Comparison of ENCODE assay signal across 9 mouse cellular contexts in the genomic region with DNA sequence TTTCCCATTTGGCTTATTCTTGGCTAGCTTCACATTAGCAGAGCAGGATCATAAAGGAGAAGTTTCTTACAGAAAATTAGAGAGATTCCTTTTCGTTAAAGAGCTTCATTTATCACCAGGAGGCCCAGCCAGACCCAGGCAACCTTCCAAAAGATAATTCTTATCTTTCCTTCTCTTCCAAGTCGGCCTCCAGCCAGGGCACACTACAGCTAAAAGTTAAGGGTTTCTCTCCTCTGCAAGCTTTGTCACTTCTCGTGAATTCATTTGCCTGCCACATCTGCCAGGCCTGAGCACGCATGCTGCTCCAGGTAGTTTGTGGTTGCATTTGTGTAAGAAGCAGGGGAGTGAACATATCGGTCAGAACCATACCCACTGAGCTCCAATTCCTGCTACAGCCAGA. TPM values are rescaled to one million over a fixed set of nuclear protein-coding genes. Genes with fewer than 3 reads are reported as not detected.
A peak's percentile ranks its signal among the peaks of the same experiment; 100 is the strongest.
DNase-seq lines count a peak whose midpoint lies in the region; ATAC-seq and TF ChIP-seq lines count a peak whose summit lies in the region.
"Had no signal": no experiment of that assay in that cellular context is flagged by ENCODE, and none has a peak within 500 bp of the region (broad histone marks: within the 10 kb centered on the region; RNA-seq: fewer than 3 reads in every experiment).

No protein-coding gene starts in this region.

- no peaks in the 10 kb centered on the region for H3K27me3 ChIP-seq in E14TG2a.4 (ENCODE audit: insufficient read depth, low read length)
- no peaks in the 10 kb centered on the region for H3K27me3 ChIP-seq in heart, embryonic 10.5 days (ENCODE audit: insufficient read depth, poor library complexity, severe bottlenecking)
- H3K27me3 ChIP-seq in liver, embryonic 11.5 days (replicated peaks; ENCODE audit: control insufficient read depth, insufficient read depth, low read length) = no peaks in the 10 kb centered on the region
- no peaks in the 10 kb centered on the region for H3K27me3 ChIP-seq in stomach, embryonic 16.5 days (ENCODE audit: control insufficient read depth, insufficient read depth, low read length)

- peaks cover 14% of the 10 kb centered on the region for H3K36me3 ChIP-seq in E14TG2a.4 (ENCODE audit: insufficient read depth, low read length)
- peaks cover 18% of the 10 kb centered on the region for H3K36me3 ChIP-seq in heart, embryonic 10.5 days
- peaks cover 12% of the 10 kb centered on the region for H3K36me3 ChIP-seq in liver, embryonic 11.5 days (ENCODE audit: control insufficient read depth, insufficient read depth, low read length)
- peaks cover 9% of the 10 kb centered on the region; the same call in 1 of the 2 replicates for H3K36me3 ChIP-seq in stomach, embryonic 16.5 days (ENCODE audit: control insufficient read depth, insufficient read depth, low read length)

- H3K9me3 ChIP-seq in E14TG2a.4 (ENCODE audit: low read length) = no peaks in the 10 kb centered on the region
- no peaks in the 10 kb centered on the region for H3K9me3 ChIP-seq in heart, embryonic 10.5 days
- no peaks in the 10 kb centered on the region for H3K9me3 ChIP-seq in liver, embryonic 11.5 days (ENCODE audit: control insufficient read depth, low read length)
- H3K9me3 ChIP-seq in stomach, embryonic 16.5 days (replicated peaks; ENCODE audit: control insufficient read depth, low read length) = no peaks in the 10 kb centered on the region

- peaks cover 15% of the 10 kb centered on the region for H3K4me1 ChIP-seq in E14TG2a.4 (replicated peaks; ENCODE audit: low read depth, low read length)
- peaks cover 25% of the 10 kb centered on the region for H3K4me1 ChIP-seq in heart, embryonic 10.5 days
- peaks cover 25% of the 10 kb centered on the region for H3K4me1 ChIP-seq in liver, embryonic 11.5 days (replicated peaks; ENCODE audit: control insufficient read depth, insufficient read depth, low read length)
- H3K4me1 ChIP-seq in stomach, embryonic 16.5 days (ENCODE audit: control insufficient read depth, insufficient read depth, low read length) = peaks cover 11% of the 10 kb centered on the region; the same call in 1 of the 2 replicates

- DNase-seq in MEL-GATA-1-ER (ENCODE audit: extremely low read depth, low read depth) = peak; percentile 64
- peak; percentile 78 for DNase-seq in heart, embryonic 10.5 days (ENCODE audit: low spot score)
- no peak for DNase-seq in liver, embryonic 11.5 days (ENCODE audit: low spot score)
- no peak for DNase-seq in gastrocnemius, adult 8-10 months (ENCODE audit: low spot score in 2 of 2)
- no peak for DNase-seq in left cerebral cortex, adult 11 months (ENCODE audit: low spot score)
- no peak for DNase-seq in right cerebral cortex, postnatal 4 days

- peak overlapping the region; percentile 96; the same call in 1 of the 2 replicates for H3K4me3 ChIP-seq in E14TG2a.4 (replicated peaks; ENCODE audit: low read length)
- H3K4me3 ChIP-seq in heart, embryonic 10.5 days = peak overlapping the region; percentile 84
- peak overlapping the region; percentile 100 for H3K4me3 ChIP-seq in liver, embryonic 11.5 days (ENCODE audit: low read depth, low read length)
- 0 out of 2 replicates have a peak overlapping the region, but pooled peaks have one; percentile 94 for H3K4me3 ChIP-seq in stomach, embryonic 16.5 days (replicated peaks; ENCODE audit: low read length)

- WGBS in heart, embryonic 10.5 days = 16% methylated on average over 5 of the region's 5 CpGs
- 14% methylated on average over 5 of the region's 5 CpGs for WGBS in liver, embryonic 11.5 days
- 36% methylated on average over 5 of the region's 5 CpGs for WGBS in stomach, embryonic 16.5 days

- TF ChIP-seq CTCF in E14TG2a.4 (conservative IDR thresholded peaks at IDR 0.05; ENCODE audit: low read length) = no peak

- peak overlapping the region; percentile 65 for H3K4me2 ChIP-seq in liver, embryonic 11.5 days
- peak overlapping the region; percentile 76 for H3K4me2 ChIP-seq in stomach, embryonic 16.5 days (ENCODE audit: low read depth, low read length)

- H3K9ac ChIP-seq in liver, embryonic 11.5 days (ENCODE audit: low read depth, low read length) = peak overlapping the region; percentile 99
- no peak overlapping the region for H3K9ac ChIP-seq in stomach, embryonic 16.5 days (ENCODE audit: low read length)

- peak; percentile 37 for ATAC-seq in liver, embryonic 11.5 days (replicated peaks; ENCODE audit: low FRiP score)
- ATAC-seq in stomach, embryonic 16.5 days (ENCODE audit: insufficient read depth, low FRiP score) = no peak

- peak overlapping the region; percentile 96 for H3K27ac ChIP-seq in heart, embryonic 10.5 days
- H3K27ac ChIP-seq in liver, embryonic 11.5 days (ENCODE audit: low read depth, low read length) = peak overlapping the region; percentile 100
- H3K27ac ChIP-seq in stomach, embryonic 16.5 days (ENCODE audit: low read length) = peak overlapping the region; percentile 90

RNA-seq across cellular contexts. Expression of gene Cpox, which starts 0.8 kb away (rescaled TPM):
- polyA plus RNA-seq in heart, embryonic 10.5 days (2016; fragmentation: Nextera tagmentation; extraction: Ambion mirVana) = 63.5 and 89.9 TPM in 2 replicates
- polyA plus RNA-seq in liver, embryonic 11.5 days (2014; fragmentation: Nextera tagmentation; extraction: Ambion mirVana) = 388 and 389 TPM in 2 replicates
- 40.4 and 41.1 TPM in 2 replicates for polyA plus RNA-seq in stomach, embryonic 16.5 days (2015; fragmentation: Nextera tagmentation; extraction: Ambion mirVana)
- total RNA-seq in gastrocnemius, adult 8-10 months (2022) = 10 to 100 TPM; 20.6 to 28.8 (median 21.7) TPM

RNA-seq across cellular contexts. Expression of gene E330017A01Rik, which starts 30.7 kb away (rescaled TPM):
- not detected in 2 replicates for polyA plus RNA-seq in heart, embryonic 10.5 days (2016; fragmentation: Nextera tagmentation; extraction: Ambion mirVana)
- not detected in 2 replicates for polyA plus RNA-seq in liver, embryonic 11.5 days (2014; fragmentation: Nextera tagmentation; extraction: Ambion mirVana)
- not detected in 2 replicates for polyA plus RNA-seq in stomach, embryonic 16.5 days (2015; fragmentation: Nextera tagmentation; extraction: Ambion mirVana)
- not detected for total RNA-seq in gastrocnemius, adult 8-10 months (2022)
- total RNA-seq: neutrophil, adult 5-6 weeks had no signal

RNA-seq across cellular contexts. Expression of gene Gpr15, which starts 49.6 kb away (rescaled TPM):
- polyA plus RNA-seq in heart, embryonic 10.5 days (2016; fragmentation: Nextera tagmentation; extraction: Ambion mirVana) = not detected in 2 replicates
- not detected in 2 replicates for polyA plus RNA-seq in liver, embryonic 11.5 days (2014; fragmentation: Nextera tagmentation; extraction: Ambion mirVana)
- 0.14 TPM in 1 of 2 replicates, not detected in the other for polyA plus RNA-seq in stomach, embryonic 16.5 days (2015; fragmentation: Nextera tagmentation; extraction: Ambion mirVana)
- total RNA-seq in gastrocnemius, adult 8-10 months (2022) = not detected

RNA-seq across cellular contexts. Expression of gene Gm813, which starts 52.5 kb away (rescaled TPM):
- polyA plus RNA-seq in heart, embryonic 10.5 days (2016; fragmentation: Nextera tagmentation; extraction: Ambion mirVana) = not detected in 2 replicates
- not detected in 2 replicates for polyA plus RNA-seq in liver, embryonic 11.5 days (2014; fragmentation: Nextera tagmentation; extraction: Ambion mirVana)
- polyA plus RNA-seq in stomach, embryonic 16.5 days (2015; fragmentation: Nextera tagmentation; extraction: Ambion mirVana) = not detected in 2 replicates
- total RNA-seq in gastrocnemius, adult 8-10 months (2022) = not detected
- total RNA-seq: neutrophil, adult 5-6 weeks had no signal

RNA-seq across cellular contexts. Expression of gene Cldnd1, which starts 58.4 kb away (rescaled TPM):
- polyA plus RNA-seq in heart, embryonic 10.5 days (2016; fragmentation: Nextera tagmentation; extraction: Ambion mirVana) = 106 TPM in 2 replicates
- 65.3 and 73.3 TPM in 2 replicates for polyA plus RNA-seq in liver, embryonic 11.5 days (2014; fragmentation: Nextera tagmentation; extraction: Ambion mirVana)
- polyA plus RNA-seq in stomach, embryonic 16.5 days (2015; fragmentation: Nextera tagmentation; extraction: Ambion mirVana) = 125 and 138 TPM in 2 replicates
- 10 to 100 TPM; 59.0 to 77.0 (median 68.0) TPM for total RNA-seq in gastrocnemius, adult 8-10 months (2022)

Comparison
In these comparisons a context has a peak if more than half of its experiments do, and no peak if none do; other contexts are left out.
1. DNase-seq: peak in MEL-GATA-1-ER (single experiment) and heart, embryonic 10.5 days (single experiment); none in liver, embryonic 11.5 days (single experiment), gastrocnemius, adult 8-10 months (0 of 2), left cerebral cortex, adult 11 months (single experiment) and right cerebral cortex, postnatal 4 days (single experiment).
2. Peak in every context shown above with its lines, with median percentiles within 50 percentile points of each other: H3K4me3 ChIP-seq and H3K27ac ChIP-seq.